Mouse (Mus musculus): Measurements from ENCODE around the gene Rabl6. TPM values are rescaled to one million over a fixed set of nuclear protein-coding genes. Genes with fewer than 3 reads are reported as not detected.

Gene Rabl6
- polyA plus RNA-seq, 1 experiment from 2014 or later = 42.1 TPM

DNA sequence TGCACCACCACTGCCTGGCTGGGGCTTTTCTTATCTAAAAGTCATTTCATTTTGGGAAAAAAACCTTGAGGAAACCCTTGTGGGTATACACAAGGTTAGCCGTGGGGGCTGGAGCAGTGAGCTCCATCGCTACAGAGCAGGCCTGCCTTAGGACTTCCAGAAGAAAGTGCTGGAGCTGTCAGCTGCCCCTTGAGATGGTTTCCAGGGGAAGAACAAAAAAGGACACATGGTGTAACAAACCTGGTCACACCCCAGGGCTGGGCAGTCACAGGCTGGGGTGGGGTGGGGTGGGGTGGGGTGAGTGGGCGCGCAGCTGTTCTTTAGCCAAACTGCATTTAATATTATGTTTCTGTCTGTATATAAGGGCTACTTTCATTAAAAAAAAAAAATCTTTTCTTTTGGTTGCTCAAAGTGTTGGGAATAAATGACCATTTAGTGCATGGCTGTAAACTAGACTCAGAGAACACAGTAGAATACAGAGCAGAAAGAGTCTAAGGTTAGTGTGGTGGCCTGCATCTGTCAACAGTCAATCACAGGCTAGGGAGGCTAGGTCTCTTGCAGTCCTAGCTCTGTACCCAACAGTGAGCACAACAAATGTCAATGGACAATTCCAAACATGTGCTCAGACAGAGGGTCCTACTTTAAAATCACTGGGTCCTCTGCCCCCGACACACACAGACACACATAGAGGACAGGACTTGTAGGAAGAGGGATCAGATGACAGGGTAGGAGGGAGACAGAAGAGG is 11.4 kb downstream of the Rabl6 start:
- WGBS = 94% methylated on average over 5 of the region's 5 CpGs
- no peak for ATAC-seq (ENCODE audit: insufficient number of reproducible peaks, insufficient read depth, low FRiP score, low read depth)
- H3K36me3 ChIP-seq (ENCODE audit: control insufficient read depth, insufficient read depth, low read length) = peaks cover 96% of the 10 kb centered on the region
- no peak overlapping the region for H3K4me3 ChIP-seq (ENCODE audit: control insufficient read depth in 1 of 2, insufficient read depth in 1 of 2, low read depth in 1 of 2, low read length in 2 of 2)
- H3K27ac ChIP-seq (replicated peaks in 1 of 2; ENCODE audit: control insufficient read depth in 1 of 2, insufficient read depth in 1 of 2, low read depth in 2 of 2, low read length in 2 of 2) = no peak overlapping the region
- H3K4me2 ChIP-seq (ENCODE audit: low read length) = no peak overlapping the region
- no peaks in the 10 kb centered on the region for H3K9me3 ChIP-seq (ENCODE audit: control insufficient read depth, low read length)
- peaks cover 4 to 10% of the 10 kb centered on the region in 2 experiments; a peak in 2 of 4 replicates for H3K4me1 ChIP-seq (ENCODE audit: control insufficient read depth in 2 of 2, insufficient read depth in 2 of 2, low read length in 2 of 2)
- H3K9ac ChIP-seq (ENCODE audit: low read length) = no peak overlapping the region
- H3K27me3 ChIP-seq (ENCODE audit: control insufficient read depth, insufficient read depth, low read length) = no peaks in the 10 kb centered on the region

DNA sequence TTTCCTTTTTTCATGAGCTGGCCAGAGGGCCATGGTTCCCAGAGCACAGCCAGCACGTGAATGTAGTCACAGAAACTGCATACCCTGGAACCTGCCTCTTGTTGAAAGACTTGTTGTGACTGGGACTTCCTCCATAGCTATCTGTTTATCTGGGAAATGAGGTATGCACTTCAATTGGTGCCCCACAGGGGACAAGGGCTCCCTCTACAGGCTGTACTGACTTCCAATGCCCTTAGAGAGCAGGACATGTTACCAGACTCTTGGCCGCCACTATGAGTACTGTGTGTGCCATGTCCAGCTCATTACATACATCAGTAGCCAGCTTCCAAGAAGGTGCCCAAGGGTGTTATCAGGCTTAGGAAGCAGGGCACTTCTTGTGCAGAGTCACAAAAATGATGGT is 16.5 kb downstream of the Rabl6 start:
- WGBS = 86% methylated on average over 2 of the region's 2 CpGs
- Histone ChIP-seq H3K9ac (ENCODE audit: low read length) (no peak overlapping the region), H3K27me3 (ENCODE audit: control insufficient read depth, insufficient read depth, low read length) (no peaks in the 10 kb centered on the region), H3K4me3 (ENCODE audit: control insufficient read depth in 1 of 2, insufficient read depth in 1 of 2, low read depth in 1 of 2, low read length in 2 of 2) (no peak overlapping the region), H3K4me2 (ENCODE audit: low read length) (no peak overlapping the region), H3K4me1 (ENCODE audit: control insufficient read depth in 2 of 2, insufficient read depth in 2 of 2, low read length in 2 of 2) (peaks cover 4 to 10% of the 10 kb centered on the region in 2 experiments), H3K27ac (replicated peaks in 1 of 2; ENCODE audit: control insufficient read depth in 1 of 2, insufficient read depth in 1 of 2, low read depth in 2 of 2, low read length in 2 of 2) (no peak overlapping the region), H3K9me3 (ENCODE audit: control insufficient read depth, low read length) (no peaks in the 10 kb centered on the region), H3K36me3 (ENCODE audit: control insufficient read depth, insufficient read depth, low read length) (peaks cover 92% of the 10 kb centered on the region)
- no peak for ATAC-seq (ENCODE audit: insufficient number of reproducible peaks, insufficient read depth, low FRiP score, low read depth)

DNA sequence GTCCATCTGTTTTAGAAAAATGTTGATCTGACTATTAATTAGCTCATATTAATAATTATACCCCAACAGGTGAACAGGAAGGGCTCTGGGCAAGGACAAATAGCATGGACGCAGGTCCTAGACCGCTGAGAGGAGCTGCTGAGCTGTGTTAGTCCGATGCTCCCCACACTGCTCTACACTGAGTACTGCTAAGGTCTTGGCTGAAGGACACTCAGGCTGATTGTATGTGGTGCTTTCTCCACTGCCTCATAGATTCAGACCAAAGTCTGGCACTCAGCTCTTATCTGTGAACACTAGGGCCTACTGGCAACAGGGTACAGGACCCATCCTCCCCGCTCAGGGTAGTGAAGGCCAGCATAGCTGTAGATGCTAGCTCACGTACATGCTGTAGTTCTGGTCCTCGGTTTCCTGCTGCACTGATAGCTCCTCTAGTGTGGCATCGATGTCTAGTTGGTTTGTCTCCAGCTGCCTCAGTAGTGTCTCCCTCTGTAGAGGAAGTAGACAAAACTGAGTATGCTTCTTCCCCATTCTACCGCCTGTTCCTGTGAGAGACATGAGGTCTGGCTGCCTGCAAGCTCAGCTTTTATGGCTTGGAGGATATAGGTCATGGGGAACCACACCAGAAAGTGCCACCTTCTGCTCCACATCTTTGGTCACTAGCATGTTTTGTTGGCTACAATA is 20.0 kb downstream of the Rabl6 start:
- H3K27me3 ChIP-seq (ENCODE audit: control insufficient read depth, insufficient read depth, low read length) = no peaks in the 10 kb centered on the region
- H3K4me1 ChIP-seq (ENCODE audit: control insufficient read depth in 2 of 2, insufficient read depth in 2 of 2, low read length in 2 of 2) = peaks cover 8 to 10% of the 10 kb centered on the region in 2 experiments
- no peak overlapping the region for H3K4me2 ChIP-seq (ENCODE audit: low read length)
- 83% methylated on average over 8 of the region's 8 CpGs for WGBS
- no peak overlapping the region for H3K27ac ChIP-seq (replicated peaks in 1 of 2; ENCODE audit: control insufficient read depth in 1 of 2, insufficient read depth in 1 of 2, low read depth in 2 of 2, low read length in 2 of 2)
- H3K9me3 ChIP-seq (ENCODE audit: control insufficient read depth, low read length) = no peaks in the 10 kb centered on the region
- no peak overlapping the region for H3K4me3 ChIP-seq (ENCODE audit: control insufficient read depth in 1 of 2, insufficient read depth in 1 of 2, low read depth in 1 of 2, low read length in 2 of 2)
- no peak overlapping the region for H3K9ac ChIP-seq (ENCODE audit: low read length)
- H3K36me3 ChIP-seq (ENCODE audit: control insufficient read depth, insufficient read depth, low read length) = peaks cover 96% of the 10 kb centered on the region
- no peak for ATAC-seq (ENCODE audit: insufficient number of reproducible peaks, insufficient read depth, low FRiP score, low read depth)

DNA sequence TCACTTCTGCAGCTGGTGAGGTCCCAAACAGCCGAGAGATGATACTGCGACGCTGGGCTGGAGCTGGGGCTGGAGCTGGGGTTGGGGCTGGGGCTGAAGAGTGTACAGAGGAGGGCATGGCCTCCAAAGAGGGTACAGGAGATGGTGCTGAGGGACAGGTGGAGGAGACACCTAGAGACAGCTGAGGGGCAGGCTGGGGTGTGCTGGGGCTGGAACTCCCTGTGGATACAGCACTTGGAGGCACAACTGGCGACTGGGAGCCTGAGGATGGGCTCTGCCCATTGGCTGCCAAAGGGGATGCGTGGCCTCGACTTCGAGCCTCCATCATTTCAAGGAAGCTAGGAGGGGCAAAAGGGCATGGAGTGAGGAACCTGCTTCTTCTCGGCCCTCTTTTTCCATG is 21.0 kb downstream of the Rabl6 start:
- no peaks in the 10 kb centered on the region for H3K9me3 ChIP-seq (ENCODE audit: control insufficient read depth, low read length)
- H3K9ac ChIP-seq (ENCODE audit: low read length) = no peak overlapping the region
- no peak overlapping the region for H3K27ac ChIP-seq (replicated peaks in 1 of 2; ENCODE audit: control insufficient read depth in 1 of 2, insufficient read depth in 1 of 2, low read depth in 2 of 2, low read length in 2 of 2)
- H3K4me1 ChIP-seq (ENCODE audit: control insufficient read depth in 2 of 2, insufficient read depth in 2 of 2, low read length in 2 of 2) = peaks cover 12 to 14% of the 10 kb centered on the region in 2 experiments
- no peaks in the 10 kb centered on the region for H3K27me3 ChIP-seq (ENCODE audit: control insufficient read depth, insufficient read depth, low read length)
- H3K36me3 ChIP-seq (ENCODE audit: control insufficient read depth, insufficient read depth, low read length) = peaks cover 93% of the 10 kb centered on the region
- no peak for ATAC-seq (ENCODE audit: insufficient number of reproducible peaks, insufficient read depth, low FRiP score, low read depth)
- WGBS = 87% methylated on average over 8 of the region's 8 CpGs
- no peak overlapping the region for H3K4me2 ChIP-seq (ENCODE audit: low read length)
- H3K4me3 ChIP-seq (ENCODE audit: control insufficient read depth in 1 of 2, insufficient read depth in 1 of 2, low read depth in 1 of 2, low read length in 2 of 2) = no peak overlapping the region

DNA sequence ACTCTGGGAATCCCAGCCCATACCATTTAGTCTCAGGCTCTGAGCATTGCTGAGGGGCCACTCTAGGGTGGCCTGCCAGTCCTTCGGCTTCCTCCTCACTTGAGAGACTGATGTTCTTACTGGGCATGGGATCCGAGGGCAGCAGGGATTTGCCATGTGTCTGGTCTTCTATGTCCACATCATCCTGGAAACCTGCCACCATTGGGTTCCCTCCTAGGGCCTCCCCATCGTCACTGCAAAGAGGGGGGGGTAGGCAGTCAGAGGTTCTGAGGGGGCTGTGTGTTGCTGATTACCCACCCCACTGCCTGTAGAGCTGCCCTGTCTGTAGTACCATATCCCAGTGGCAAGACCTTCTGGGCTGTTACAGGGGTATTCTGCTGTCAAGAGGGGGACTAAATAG is 22.7 kb downstream of the Rabl6 start:
- Histone ChIP-seq H3K4me2 (ENCODE audit: low read length) (no peak overlapping the region), H3K36me3 (ENCODE audit: control insufficient read depth, insufficient read depth, low read length) (peaks cover 76% of the 10 kb centered on the region), H3K4me3 (ENCODE audit: control insufficient read depth in 1 of 2, insufficient read depth in 1 of 2, low read depth in 1 of 2, low read length in 2 of 2) (no peak overlapping the region), H3K9ac (ENCODE audit: low read length) (no peak overlapping the region), H3K27me3 (ENCODE audit: control insufficient read depth, insufficient read depth, low read length) (peaks cover 8% of the 10 kb centered on the region), H3K4me1 (ENCODE audit: control insufficient read depth in 2 of 2, insufficient read depth in 2 of 2, low read length in 2 of 2) (peaks cover 20 to 24% of the 10 kb centered on the region in 2 experiments), H3K9me3 (ENCODE audit: control insufficient read depth, low read length) (no peaks in the 10 kb centered on the region), H3K27ac (replicated peaks in 1 of 2; ENCODE audit: control insufficient read depth in 1 of 2, insufficient read depth in 1 of 2, low read depth in 2 of 2, low read length in 2 of 2) (no peak overlapping the region)
- no peak for ATAC-seq (ENCODE audit: insufficient number of reproducible peaks, insufficient read depth, low FRiP score, low read depth)
- WGBS = 78% methylated on average over 3 of the region's 3 CpGs

DNA sequence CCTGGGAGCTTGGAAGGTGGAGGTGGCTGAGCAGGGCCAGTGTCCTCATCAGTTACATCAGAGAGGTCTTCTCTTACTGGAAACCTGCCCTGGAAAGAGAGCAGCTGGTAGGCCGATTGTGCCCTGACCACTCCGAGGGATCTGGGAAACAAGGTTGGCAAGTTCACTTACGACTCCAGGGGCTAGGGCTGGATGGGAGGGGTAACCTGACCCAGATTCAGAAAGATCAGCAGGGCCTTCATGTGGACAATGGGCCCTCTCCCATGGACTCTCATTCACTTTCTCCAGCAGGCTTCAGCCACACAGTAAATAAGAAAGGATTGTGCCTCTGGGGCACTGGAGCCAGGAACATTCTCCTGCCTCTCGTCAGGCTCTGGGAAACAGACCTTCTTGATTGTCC is 23.5 kb downstream of the Rabl6 start:
- peaks cover 20 to 24% of the 10 kb centered on the region in 2 experiments for H3K4me1 ChIP-seq (ENCODE audit: control insufficient read depth in 2 of 2, insufficient read depth in 2 of 2, low read length in 2 of 2)
- H3K36me3 ChIP-seq (ENCODE audit: control insufficient read depth, insufficient read depth, low read length) = peaks cover 68% of the 10 kb centered on the region
- no peak for ATAC-seq (ENCODE audit: insufficient number of reproducible peaks, insufficient read depth, low FRiP score, low read depth)
- H3K9me3 ChIP-seq (ENCODE audit: control insufficient read depth, low read length) = no peaks in the 10 kb centered on the region
- H3K9ac ChIP-seq (ENCODE audit: low read length) = no peak overlapping the region
- no peak overlapping the region for H3K27ac ChIP-seq (replicated peaks in 1 of 2; ENCODE audit: control insufficient read depth in 1 of 2, insufficient read depth in 1 of 2, low read depth in 2 of 2, low read length in 2 of 2)
- H3K4me2 ChIP-seq (ENCODE audit: low read length) = no peak overlapping the region
- H3K4me3 ChIP-seq (ENCODE audit: control insufficient read depth in 1 of 2, insufficient read depth in 1 of 2, low read depth in 1 of 2, low read length in 2 of 2) = no peak overlapping the region
- peaks cover 15% of the 10 kb centered on the region for H3K27me3 ChIP-seq (ENCODE audit: control insufficient read depth, insufficient read depth, low read length)
- 91% methylated on average over 4 of the region's 4 CpGs for WGBS

DNA sequence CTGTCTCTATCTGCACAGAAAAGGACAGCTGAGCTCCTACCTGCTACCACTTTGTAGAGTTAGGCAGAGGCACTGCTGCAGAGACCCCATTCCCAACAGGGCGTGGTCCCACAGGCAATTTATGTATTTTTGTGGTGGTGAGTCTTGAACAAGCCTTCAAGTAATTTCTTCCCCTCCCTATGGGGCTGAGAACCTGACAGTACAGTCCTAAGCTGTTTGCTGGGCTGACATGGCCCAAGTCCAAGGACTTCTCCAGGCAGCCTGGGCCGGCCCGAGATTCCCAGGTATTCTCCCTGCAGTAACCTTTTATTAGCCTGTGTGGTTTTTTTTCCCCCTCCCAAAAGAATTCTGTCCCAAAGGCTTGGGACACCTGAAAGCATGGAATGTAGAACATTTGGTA is 24.2 kb downstream of the Rabl6 start:
- Histone ChIP-seq H3K9me3 (ENCODE audit: control insufficient read depth, low read length) (no peaks in the 10 kb centered on the region), H3K4me3 (ENCODE audit: control insufficient read depth in 1 of 2, insufficient read depth in 1 of 2, low read depth in 1 of 2, low read length in 2 of 2) (no peak overlapping the region), H3K27ac (replicated peaks in 1 of 2; ENCODE audit: control insufficient read depth in 1 of 2, insufficient read depth in 1 of 2, low read depth in 2 of 2, low read length in 2 of 2) (no peak overlapping the region), H3K4me2 (ENCODE audit: low read length) (no peak overlapping the region), H3K4me1 (ENCODE audit: control insufficient read depth in 2 of 2, insufficient read depth in 2 of 2, low read length in 2 of 2) (peaks cover 20 to 30% of the 10 kb centered on the region in 2 experiments), H3K9ac (ENCODE audit: low read length) (no peak overlapping the region), H3K27me3 (ENCODE audit: control insufficient read depth, insufficient read depth, low read length) (peaks cover 22% of the 10 kb centered on the region), H3K36me3 (ENCODE audit: control insufficient read depth, insufficient read depth, low read length) (peaks cover 62% of the 10 kb centered on the region)
- WGBS = 88% methylated on average over 3 of the region's 3 CpGs
- ATAC-seq (ENCODE audit: insufficient number of reproducible peaks, insufficient read depth, low FRiP score, low read depth) = no peak
